Mouse (Mus musculus) heart, postnatal 10 days (tissue): ENCODE data around the gene Hhat. TPM values are rescaled to one million over a fixed set of nuclear protein-coding genes. Genes with fewer than 3 reads are reported as not detected.

Experiments
- DNase-seq, 2 experiments: peaks; one replicate each; pipeline ENCODE4 v3.0.0; 2021
- intact Hi-C: fragments of 180-260 bp; cut with DNase I; formaldehyde crosslinking; loops from one replicate; pipeline ENCODE4 v1.15.1; 2025
- total RNA-seq, 2 experiments: library from RNA; stranded (reverse); gene quantifications; 2 replicates each; pipeline ENCODE4 v1.2.3; 2021

The Hhat gene
- total RNA-seq, 2 experiments from 2014 or later, result 3.6 to 4.0 TPM

DNA sequence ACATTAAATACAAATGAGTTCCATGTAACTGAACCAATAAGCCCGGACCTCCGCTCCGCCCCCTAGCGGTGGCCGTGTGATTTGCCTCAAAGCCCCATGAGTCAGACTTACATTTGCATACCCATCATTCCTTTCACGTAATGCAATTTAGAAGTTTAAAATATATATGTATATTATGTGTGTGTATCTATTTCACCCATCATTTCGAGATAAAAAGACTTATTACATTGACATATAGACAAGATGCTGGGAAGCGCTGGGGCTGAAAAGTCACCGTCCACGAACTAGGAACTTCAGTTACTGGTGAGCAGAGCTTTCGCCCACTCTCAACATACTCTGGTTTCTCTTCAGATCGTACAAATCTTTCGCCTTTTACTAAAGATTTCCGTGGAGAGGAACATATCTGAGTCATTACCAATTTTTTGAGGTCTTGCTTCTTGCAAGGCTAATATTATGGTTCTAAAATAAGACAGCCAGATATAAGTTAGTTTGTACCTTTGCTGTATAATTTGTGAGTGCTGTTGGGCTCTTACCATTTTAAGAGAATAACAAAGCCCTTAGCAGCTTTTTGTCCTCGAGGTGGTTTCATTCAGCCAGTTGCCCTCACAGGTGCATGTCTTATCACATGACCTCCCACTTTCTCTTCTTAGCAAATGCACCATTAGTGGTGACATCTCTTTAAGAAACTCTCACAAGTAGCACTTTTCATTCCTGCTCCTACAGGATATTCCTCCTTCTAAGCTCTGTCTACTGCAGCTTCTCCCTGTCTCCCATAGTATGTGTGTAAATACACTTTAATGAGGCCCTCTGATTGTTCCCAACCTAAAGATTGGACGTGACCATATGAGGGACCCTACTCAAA lies 25.6 kb downstream of the Hhat start:
- peak; percentile 17 to 59 for DNase-seq
- intact Hi-C loops, result no loop called here

DNA sequence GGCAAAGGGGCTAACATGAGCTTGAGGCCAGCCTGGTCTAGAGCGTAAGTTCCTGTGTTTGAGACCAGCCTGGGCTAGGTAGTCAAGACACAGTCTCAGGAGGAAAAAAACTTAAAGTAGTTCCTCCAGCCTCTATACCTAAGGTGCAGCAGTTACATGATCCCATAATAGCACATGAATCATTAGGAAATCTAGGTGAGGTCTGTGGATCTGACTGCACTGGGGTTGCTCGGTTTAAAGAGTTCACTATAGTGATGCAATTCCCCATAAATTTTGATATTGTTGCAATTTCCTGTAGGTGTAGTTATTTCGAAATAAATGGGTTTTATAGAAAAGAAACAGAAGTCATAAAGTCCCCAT lies 26.2 kb downstream of the Hhat start:
- DNase-seq, result no peak
- intact Hi-C loops, result no loop called here

DNA sequence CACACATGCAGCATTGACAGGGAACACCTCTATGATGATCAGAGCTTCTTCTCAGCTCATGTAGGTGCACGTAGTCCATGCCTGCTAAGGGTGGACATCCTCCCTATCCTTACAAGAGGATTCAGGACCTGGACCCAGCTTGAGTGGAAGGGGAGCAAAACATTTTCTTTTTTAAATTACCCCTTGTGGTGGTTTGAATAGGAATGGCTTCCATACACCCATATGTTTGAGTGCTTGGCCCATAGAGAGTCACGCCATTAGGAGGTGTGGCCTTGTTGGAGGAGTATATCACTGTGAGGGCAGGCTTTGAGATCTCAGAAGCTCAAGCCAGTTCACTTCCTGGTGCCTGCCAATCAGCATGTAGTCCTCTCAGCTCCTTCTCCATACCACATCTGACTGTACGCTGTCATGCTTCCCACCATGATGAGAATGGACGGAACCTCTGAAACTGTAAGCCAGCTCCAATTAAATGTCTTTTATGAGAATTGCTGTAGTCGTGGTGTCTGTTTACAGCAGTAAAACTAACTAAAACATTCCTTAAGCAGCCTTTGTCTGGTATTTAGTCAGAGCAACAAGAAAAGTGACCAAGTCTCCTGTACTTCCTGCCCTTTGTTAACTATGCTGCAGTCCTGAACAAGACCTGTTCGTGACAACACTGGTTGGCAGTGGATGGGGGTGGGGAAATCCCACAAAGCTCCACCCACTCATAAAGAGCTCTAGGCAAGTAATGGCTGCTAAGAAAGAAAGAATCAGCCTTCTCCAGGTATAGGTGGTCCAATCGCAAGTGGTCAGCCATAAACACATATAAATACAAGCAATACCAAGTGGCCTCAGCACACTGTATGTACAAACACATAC lies 28.4 kb downstream of the Hhat start:
- DNase-seq, result no peak
- intact Hi-C loops, result no loop called here

DNA sequence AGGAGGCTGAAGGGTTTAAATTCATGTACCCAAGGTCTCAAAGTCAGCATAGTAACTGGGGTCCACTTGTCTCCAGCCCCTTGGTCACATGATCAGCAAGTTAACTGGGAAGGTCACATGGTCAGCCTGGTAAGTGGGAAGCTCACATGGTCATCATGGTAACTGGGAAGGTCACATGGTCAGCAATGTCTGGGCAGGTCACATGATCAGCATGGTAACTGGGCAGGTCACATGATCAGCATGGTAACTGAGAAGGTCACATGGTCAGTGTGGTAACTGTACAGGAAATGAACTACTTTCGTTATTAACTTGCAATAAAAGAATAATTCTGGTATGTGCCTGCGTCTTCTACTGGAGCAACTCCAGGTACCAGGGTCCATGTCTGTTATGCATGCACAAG lies 29.1 kb downstream of the Hhat start:
- intact Hi-C loops, result no loop called here
- no peak for DNase-seq

DNA sequence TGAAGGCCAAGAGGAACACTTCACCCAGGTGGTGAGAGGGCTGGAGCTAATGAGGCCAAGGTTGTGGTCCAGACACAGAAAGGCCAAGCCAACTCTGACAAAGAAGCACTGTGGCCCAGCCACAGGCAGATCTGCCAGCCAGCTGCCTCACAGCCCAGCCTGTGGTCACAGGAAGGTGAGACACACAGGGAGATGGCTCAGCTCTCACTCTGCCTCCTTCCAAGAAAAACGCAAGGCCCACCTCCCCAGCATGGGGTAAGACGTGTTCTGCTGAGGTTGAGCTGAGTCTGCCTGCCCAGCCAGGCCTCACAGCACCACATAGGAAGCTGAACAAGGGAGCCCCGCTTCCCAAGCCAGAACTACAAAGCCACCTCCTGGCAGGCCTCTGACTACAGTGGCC lies 34.5 kb downstream of the Hhat start:
- intact Hi-C loops, result no loop called here
- peak; percentile 19 to 30 for DNase-seq

DNA sequence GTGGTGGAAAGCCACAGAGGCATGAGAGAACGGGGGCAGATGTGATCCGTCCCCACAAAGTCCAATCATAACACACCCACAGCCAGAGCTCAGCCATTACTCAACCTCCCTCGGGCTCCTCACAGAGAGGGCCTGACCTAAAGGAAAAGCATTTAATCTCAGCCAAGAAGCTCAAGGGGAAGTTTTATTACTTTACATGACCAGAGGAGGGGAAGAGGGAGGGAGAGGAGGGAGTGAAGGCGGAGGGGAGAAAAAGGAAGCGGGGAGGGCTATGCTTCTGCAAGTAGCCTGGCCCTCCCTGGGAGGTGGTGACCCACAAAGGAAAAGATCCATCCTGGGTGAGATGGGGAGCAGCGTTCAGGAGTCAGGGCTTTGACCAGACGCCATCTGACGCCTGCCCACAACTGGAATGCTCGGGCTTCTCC lies 35.0 kb downstream of the Hhat start:
- peak; percentile 32 to 35 for DNase-seq
- intact Hi-C loops, result no loop called here

DNA sequence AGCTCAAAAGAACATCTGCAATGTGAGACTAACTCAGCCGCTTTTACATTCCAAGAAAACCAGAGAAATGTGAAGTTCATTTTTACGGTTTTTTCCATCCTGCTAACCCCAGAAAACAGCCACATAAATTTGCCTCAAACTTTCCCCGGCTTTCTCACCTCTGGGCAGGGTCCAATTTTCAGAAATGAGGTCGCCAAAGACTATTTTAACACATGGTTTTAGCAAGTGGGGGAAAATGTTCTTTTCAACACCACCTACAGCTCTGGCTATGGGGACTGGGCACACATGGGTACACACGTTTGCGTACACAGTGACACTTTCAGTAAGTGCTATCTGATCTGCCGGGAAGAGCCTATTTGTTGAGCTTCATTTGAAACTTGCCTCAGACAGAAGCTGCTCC lies 40.5 kb downstream of the Hhat start:
- no peak for DNase-seq
- intact Hi-C loops, result no loop called here

DNA sequence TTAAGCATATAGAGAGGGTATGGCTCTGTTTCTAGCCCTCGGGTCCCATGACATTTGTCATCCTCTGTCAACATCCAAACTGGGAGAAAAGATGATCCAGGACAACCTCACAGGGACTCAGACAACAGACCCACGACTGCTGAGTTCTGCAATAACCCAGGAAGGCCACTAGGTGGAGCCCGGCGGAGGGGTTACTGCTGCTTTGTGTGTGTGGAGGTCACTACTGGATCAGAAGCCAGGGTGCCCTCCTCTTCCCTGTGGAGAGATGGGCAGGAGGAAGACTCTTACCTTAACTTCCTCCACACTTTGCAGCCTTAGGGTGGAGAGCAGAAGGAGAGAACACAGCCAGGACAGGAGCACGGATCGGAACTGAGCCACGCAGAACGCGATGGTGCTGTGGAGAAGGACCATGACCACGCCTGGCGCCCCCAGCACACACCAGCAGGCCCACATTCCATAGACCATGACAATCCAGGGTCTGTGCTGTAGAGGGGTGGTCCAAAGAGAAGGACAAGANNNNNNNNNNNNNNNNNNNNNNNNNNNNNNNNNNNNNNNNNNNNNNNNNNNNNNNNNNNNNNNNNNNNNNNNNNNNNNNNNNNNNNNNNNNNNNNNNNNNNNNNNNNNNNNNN lies 43.9 kb downstream of the Hhat start:
- peak; percentile 64 to 87 for DNase-seq
- intact Hi-C loops, result loop anchor here (1.0 to 10.0 kb wide), 4 partner anchors 60 to 388 kb away; no protein-coding TSS in a partner anchor

DNA sequence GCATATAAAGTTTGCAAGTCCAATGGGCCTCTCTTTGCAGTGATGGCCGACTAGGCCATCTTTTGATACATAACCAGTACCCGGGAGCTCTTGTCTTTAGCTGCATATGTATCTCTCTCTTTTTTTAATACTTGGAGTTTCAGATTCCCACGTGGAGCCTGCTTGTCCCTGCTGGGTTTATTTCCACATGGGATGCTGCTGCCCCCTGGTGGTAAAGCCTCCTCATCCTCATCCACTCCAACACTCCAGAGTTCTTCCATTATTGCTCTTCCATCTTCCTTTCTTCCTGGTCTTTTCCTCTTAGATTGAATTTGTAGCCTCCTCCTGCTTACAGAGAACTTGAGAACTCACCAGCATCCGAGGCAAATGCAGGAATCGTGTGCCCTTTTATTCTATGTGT lies 48.9 kb downstream of the Hhat start:
- intact Hi-C loops, result loop anchor here (10.0 kb wide), 1 partner anchor 393 kb away; no protein-coding TSS in a partner anchor
- DNase-seq, result peak; percentile 59 to 78

DNA sequence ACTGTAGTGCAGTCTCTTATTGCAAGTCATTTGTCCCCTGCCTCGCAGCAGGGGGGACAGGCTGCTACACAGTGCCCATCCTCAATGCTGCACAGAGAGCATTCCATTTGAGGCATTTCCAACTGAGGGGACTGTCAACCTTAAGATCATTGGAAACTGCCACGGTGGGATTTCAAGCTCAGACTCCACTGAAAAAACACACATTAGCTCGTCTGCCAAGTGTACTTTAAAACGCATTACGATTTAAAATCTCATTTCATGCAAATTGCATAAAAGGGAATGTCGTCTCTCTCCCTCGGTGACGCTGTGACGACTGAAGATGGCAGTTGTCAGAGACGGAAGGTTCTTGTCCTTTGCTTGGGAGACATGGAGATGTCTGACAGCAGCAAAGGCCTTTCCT lies 50.9 kb downstream of the Hhat start:
- no peak for DNase-seq
- intact Hi-C loops, result loop anchor here (10.0 kb wide), 1 partner anchor 395 kb away; no protein-coding TSS in a partner anchor

DNA sequence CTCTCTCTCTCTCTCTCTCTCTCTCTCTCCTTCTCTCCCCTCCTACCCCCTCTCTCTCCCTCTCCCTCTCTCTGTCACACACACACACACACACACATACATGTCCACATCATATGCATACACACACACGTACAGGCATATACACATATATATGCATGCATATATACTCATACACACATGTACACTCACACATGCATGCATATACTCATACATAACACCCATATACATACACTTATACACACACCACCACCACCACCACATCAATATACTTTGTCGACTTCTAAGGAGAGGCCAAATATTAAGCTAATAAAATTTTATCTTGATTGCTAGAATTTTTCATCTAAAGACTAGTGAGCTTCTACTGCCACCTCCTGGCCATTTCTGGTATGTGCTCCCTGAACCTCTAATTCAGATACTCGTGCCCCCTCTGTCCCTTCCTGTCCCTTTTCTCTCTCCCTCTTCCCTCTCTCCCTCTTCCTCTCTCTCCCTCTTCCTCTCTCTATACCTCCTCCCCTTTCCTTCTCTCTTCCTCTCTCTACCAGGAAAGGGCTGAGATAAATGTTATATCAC lies 59.2 kb downstream of the Hhat start:
- DNase-seq, result peak; percentile 52 to 77
- intact Hi-C loops, result loop anchor here (1.0 to 2.0 kb wide), 2 partner anchors 113 to 523 kb away; no protein-coding TSS in a partner anchor

DNA sequence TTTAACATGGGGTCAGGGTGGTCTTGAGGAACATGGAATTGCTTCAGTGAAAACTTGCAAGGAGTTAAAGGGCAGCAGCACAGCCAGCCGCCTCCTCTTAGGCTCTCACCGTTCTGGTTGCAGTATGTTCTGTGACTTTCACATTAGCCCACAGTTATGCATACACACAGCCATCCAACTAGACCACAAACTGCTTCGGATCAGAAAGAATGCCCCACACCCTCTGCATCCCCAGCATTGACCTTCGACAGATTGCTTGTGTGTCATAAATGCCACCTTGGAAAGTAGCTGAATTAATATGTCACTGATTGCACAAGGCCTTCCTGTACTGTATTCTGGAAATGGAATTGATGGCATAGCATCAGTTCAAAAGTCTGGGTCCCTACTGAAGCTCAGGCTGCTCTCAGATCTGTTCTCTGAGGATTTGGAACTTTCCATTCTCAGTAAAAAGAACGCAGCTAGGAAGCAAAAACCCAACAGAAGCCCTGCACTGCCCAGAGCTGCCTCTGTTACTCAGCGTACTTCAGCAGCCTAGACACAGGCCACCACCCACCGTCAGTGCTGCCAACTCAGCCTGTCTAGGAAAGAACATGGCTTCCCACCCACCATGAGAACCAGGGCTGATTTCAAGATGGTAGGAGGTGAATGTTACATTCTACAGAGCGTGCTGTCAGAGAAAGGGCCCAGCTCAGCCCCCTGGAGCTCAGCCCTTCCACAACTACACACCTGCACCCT lies 70.5 kb downstream of the Hhat start:
- intact Hi-C loops, result no loop called here
- no peak for DNase-seq

DNA sequence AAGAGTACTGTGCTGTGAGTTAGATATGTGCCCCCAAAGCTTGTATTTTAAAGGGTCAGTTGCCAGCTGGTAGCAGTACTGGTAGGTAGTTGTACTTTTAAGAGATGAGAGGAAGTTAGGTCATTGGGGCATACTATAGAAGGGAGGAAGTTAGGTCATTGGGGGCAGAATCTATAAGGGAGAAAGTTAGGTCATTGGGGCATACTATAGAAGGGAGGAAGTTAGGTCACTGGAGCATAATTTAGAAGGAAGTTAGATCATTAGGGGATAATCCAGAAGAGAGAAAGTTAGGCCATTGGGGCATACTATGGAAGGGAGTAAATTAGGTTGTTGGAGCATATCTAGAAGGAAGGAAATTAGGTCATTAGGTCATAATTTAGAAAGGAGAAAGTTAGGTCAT lies 71.9 kb downstream of the Hhat start:
- no peak for DNase-seq
- intact Hi-C loops, result no loop called here

DNA sequence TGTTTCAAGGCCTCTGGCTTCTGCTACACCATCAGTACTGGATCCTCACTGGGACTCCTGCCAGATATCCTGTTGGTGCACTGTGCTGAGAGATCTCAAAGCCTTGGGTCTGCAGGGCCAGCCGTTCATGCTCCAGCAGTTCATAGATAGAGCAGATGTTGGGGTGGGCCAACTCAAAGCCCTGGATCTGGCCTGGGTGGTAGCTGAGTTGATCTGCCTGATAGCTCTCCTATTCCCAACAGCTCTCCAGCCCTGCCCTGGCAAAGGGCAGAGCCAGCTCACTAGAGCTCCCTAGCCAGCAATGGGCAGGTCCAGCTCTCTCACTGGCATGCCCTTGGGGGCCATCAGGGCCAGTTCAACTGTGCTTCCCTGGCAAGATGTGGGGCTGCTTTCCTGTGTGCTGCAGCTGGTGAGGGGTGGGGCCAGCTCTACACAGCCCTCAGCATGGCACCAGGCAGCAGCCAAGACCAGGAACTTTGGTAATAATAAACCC lies 74.6 kb downstream of the Hhat start:
- intact Hi-C loops, result no loop called here
- DNase-seq, result peak in 1 of 2 experiments; percentile 9

DNA sequence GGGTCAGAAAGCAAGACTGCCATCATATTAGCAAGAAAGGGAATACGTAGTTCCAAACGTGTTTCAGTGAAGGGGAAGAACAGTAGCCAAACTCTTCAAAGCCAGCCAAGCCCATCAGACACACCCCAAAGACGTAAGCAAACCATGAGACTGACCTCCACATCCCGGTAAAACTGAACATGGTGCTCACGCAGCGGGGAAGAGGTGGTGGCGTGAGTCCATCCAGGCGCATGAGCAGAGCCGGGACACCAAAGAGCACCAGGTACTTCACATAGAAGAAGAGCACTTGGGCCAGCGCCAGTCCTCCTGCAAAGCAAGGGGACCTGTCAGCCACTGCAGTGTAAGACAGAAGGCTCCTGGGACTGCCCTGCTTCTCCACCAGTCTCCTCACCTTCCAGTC lies 77.4 kb downstream of the Hhat start:
- intact Hi-C loops, result no loop called here
- DNase-seq, result no peak

DNA sequence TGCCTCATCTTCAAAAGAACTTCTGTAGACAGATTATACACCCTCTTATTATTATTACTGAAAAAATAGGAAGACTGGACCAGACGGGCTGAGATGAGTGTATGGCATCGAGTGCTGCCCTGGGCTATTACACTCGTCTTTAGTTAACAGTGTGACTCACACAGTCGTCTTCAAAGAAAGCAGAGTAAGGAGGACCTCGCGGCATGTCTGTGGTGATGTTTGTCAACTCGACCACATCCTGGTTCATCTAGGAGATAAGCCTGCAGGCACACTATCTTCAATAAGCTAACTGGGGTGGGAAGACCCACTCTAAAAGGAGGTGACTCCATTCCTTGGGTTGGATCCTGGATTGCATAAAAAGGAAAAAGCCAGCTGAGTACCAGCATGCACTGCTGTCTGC lies 78.0 kb downstream of the Hhat start:
- no peak for DNase-seq
- intact Hi-C loops, result no loop called here

DNA sequence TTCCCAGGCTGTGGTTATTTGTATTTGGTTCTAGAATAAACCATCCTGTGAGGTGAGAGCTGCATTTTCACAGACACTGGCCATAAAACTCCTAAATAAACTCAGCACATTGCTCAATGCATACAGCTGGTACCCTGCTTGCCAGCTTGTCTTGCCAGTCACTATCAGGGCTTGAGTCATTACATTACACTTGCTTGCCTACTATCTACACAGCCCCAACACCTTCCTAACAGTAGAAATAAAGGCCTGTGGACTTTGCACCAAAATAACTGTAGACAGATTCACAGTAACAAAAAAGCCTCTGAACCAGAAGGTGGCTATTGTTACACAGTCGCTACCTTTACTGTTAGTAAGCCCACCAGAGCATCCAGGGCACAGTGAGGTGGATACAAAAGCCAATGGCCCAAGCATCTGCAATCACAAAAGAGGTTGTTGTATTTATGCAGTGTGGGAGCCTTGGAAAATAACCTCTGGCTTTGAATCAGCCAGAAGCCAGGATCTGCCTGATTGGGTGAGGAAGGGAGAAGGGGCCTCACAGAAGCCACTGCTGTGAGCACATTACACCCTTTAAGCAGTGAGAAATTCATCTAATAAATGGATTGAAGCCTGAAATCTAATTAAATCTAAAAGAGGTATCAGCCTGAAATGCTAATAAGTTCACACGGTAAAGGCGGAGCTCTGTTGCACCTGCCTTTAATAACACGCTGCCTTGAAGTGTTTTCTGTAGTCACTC lies 88.6 kb downstream of the Hhat start:
- intact Hi-C loops, result no loop called here
- no peak for DNase-seq

DNA sequence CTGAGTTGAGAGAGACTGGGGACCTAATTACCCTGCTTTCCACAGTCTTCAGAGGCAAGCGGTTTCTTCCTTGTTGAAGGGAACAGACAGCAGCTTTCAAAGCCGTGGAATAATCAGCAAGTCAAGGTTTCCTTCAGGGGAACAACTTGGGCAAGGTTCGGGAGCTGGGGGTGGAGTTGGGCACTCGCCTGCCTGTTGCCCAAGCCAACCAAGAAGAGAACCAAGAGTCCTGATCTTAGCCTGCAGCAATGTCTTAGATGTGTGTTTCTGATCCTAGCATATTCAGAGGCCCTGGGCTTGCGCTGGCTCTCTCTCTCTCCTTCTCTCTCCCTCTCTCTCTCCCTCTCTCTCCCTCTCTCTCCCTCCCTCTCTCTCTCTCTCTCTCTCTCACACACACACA lies 93.8 kb downstream of the Hhat start:
- no peak for DNase-seq
- intact Hi-C loops, result no loop called here

DNA sequence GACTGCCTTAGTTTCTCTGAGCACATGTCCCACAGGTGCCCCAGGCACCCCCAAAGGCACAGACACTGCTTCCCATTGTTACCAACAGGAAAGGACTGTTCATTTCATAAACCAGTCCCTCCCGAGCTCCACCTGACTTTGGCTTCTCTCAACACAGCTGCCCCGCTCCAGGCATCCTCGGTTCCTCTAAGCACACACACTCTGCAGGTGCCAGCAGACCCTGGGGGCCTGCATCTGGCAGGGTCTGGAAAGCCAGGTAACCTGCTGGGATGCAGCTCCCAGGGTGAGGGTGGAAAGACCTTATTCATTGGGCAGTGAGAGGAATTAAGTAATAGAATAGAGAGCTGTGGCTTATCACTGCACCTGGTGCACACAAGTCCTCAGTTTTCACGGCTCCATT lies 107.4 kb downstream of the Hhat start:
- intact Hi-C loops, result no loop called here
- DNase-seq, result no peak
